Mouse (Mus musculus) layer of hippocampus, adult 18-20 months (tissue): ENCODE data around the gene Igsf8. TPM values are rescaled to one million over a fixed set of nuclear protein-coding genes. Genes with fewer than 3 reads are reported as not detected.

Source experiments
- DNase-seq, 2 experiments: peaks; one replicate each; pipeline ENCODE4 v3.0.0; 2022; ENCODE audit warnings: low spot score in 2 of 2
- total RNA-seq, 2 experiments: library from RNA; stranded (reverse); gene quantifications; 2 replicates each; pipeline ENCODE4 v1.2.3; 2021

The Igsf8 gene
- total RNA-seq, 2 experiments from 2014 or later = 262 to 286 TPM

DNA sequence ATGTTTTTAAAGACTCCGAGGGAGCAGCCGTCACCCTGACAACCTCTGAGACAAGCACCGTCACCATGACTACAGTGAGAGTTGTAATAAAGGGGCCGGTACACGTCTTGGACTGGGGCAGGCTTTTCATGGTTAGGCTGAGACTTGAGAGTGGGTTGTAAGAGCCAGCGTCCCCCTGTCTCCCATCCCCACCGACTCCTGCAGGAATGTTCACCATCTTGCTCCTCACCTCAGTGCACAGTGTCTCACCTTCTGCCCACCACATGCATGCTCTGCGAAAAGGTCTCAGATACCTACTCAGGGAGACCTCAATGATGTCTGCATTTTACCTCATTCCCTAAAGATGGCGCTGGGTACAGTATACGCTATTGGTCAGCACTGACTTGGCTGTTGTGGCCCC is 10.3 kb downstream of the Igsf8 start:
- DNase-seq = peak in 1 of 2 experiments; percentile 58

DNA sequence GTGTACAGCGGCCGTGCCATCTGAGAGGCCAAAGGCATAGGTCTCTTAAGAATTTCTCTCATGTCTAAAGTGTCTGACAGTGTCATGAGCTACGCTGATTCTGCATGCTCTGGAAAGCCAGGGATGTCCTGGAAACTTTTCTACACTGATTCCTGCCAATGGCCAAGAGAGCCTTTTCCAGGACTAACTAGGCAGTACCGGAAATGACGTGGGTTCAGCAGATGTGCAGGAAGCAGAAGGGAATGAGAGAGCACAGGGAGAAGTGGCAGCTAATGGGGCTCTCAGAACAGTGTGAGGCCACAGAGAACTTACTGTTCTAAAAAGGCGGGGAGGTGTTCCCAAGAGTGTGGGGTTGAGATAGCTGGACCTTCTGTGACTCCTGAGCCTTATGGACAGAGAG is 11.9 kb downstream of the Igsf8 start:
- no peak for DNase-seq

DNA sequence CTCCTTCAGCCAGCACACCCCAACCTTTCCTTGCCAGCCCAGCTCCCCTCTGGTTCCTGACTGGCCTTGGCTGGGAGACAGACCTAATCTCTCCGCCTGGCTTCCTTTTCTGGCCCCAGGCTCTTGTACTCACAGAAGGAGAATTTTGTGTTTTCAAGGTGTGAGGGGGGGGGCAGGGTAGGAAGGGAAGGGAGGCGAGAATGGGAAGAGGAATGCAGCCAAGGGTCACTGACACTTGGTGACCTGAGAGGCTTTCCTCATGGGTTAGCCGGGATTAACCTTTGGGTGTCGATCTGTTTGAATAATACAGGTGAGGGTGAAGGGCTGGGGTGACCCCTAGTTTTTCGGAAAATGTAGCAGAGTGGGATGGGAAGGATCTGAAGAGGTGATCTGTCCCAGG is 12.7 kb downstream of the Igsf8 start:
- DNase-seq = no peak

DNA sequence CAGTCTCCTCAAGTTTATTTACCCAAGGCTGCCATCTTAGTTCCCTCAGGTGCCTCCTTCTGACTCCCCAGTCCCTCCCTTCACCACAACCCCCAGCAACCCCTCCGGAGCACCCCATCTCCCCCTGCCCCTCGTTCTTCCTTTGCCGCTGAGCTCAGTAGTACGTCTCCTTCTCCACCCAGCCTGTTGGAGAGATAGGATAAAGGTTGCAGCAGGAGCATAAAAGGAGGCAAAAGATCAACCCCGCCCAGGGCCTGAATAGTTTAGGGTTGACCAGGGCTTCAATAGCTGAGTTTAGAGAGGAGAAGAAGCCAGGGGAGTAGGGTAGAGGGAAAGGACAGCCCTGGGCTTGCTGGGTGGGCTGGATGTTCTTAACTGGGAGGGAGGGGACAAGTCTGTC is 13.1 kb downstream of the Igsf8 start:
- DNase-seq = no peak

DNA sequence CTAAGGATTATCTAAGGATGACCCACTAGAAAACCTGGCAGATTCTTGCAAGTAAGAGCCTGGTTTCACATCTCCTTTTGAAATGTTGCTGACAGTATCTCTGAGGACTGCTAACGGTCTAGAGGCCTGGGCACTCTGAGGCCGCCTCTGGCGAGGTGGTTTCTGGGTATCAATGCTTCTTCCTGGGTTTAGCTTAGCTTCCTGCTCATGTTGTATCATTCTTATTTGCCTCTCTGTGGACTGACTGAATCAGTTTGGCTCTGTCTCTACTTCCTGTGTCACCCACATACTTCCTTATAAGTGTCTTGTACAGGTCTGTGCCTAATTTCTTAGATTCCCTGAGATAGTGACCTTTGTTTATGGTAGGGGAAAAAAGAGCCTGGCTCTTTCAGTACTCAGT is 15.7 kb downstream of the Igsf8 start:
- DNase-seq = no peak

DNA sequence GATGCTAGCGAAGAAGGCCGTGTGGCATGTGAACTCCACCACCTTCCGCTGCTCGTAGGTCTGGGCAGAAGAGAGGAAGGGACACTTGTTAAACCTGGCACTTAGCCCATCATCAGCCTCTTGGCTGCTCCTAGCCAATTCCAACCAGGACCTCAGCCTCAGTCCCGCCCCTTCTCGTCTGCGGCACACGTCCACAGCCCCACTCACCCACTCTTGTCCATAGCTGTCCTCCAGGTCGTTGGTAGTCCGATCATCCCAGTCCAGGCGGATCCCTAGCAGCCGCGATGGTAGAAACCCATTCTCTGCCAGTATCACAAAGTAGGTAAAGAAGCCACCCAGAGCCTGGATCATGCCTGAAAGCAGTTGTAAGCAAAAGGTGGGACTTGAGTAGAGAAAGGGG is 16.9 kb downstream of the Igsf8 start:
- no peak for DNase-seq

DNA sequence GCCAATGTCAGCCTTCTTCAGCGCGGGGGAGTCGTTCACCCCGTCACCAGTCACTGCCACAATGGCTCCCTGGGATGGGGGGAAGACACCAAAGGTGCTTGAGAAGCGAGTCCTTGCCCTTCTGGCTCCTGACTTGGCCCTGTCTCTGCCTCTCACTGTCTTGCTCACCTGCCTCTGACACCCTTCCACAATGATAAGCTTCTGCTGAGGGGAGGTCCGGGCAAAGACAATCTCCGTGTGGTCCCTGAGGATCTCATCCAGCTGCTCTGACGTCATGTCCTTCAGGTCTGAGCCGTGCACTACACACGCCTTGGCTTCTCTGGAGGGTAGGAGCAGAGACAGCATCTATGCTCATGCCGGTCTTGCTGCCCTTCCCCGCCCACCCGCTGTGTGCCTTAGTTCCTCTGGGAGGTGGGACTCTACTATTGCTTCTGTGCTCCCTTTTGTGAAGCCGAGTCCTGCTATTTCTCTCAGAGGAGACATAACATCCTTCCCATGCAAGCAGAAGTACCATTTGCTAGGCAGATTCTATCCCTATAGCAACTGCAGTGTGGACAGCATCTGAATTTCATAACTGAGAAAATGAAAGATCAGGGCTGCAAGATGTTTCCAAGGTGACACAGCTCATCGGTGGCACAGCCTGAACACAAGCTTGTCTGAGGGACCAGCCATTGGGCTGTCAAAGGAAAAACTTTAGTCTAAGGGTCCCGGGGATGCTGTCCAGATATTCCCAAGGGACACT is 18.5 kb downstream of the Igsf8 start:
- DNase-seq = no peak

DNA sequence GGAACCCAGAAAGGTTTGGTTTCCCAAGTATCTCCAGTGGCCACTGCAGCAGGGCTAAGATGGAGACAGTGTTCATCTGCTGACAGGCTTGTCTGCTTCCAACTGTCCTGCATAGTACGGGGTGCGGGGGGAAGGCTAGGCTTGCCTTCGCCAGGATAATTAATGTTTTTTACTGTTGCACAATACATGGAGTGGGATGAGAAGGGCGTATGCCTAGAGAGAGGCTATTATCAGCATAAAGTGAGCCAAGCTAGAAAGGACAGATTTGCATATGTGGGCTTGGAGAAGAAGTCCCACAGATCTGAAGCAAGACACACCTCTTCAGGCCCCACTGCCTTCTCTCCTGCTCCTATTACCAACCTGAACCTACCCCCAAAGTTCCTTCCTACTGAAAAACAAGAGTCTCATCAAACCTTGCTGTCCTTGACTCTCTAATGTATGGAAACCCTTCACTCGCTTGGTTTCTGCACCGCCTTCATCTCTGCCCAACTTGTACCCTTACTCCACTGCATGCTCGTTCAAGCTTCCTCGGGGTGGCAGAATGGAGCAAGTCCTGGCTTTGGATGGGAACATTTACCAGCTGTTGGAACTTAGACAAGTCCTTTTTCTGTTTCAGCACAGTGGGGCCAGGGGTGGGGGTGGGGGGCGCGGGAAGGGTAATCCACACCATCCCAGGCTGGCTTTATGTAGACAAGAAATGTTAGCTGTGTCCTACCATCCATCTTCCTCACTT is 20.2 kb downstream of the Igsf8 start:
- DNase-seq = peak in 1 of 2 experiments; percentile 63

DNA sequence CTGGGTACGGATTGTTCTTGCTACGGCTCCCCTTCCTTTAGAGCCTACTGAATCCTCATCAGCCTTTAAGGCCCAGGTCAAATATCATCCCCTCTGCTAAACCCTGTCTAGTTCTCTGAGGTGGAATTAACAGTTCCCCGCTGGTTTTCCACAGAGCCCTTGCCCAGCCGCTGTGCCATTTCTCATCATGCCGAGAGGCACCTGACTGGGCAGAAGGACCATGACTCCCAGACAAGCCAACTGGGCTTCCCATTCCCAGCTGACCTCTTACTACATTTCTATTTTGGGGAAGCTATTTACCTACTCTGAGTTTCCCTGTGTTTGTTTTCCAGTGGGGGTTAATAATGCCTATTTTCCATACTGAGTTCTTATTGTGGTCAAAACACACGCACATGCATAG is 21.6 kb downstream of the Igsf8 start:
- DNase-seq = no peak

DNA sequence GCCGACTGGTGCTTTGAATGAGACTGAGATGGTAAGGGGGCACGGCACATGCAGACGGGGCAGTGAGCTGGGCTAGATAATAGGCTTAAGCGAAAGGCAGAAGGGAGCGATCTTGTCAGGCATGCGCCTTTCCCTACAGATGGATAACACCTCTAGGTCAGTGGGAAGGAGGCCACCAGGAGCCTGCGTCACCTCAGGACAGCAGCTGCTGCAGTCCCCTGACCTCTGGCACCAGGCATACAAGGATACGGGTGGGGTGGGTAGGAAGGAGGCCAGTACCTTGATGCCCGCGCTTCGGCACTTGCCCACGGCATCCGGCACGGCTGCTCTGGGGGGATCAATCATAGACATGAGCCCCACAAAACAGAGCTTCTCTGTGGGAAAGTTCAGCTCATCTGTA is 22.8 kb downstream of the Igsf8 start:
- DNase-seq = no peak

DNA sequence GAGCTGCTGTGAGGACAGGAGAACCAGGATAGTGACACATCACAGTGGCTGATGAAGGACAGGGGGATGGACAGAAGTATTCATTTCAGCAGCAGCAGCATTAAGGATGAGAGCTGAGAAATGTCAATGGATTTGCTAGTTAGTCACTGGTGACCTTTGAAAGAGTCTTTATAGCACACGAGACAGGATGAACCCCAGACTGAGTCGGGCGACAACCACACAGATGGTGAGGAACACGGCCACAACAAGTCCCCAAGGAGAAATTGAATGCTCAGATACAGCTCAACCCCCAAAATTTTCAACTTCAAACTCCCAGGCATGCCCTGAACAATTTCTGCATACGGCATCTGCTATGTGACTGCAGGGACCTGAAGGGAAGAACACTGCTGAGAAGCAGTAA is 25.3 kb downstream of the Igsf8 start:
- DNase-seq = no peak

DNA sequence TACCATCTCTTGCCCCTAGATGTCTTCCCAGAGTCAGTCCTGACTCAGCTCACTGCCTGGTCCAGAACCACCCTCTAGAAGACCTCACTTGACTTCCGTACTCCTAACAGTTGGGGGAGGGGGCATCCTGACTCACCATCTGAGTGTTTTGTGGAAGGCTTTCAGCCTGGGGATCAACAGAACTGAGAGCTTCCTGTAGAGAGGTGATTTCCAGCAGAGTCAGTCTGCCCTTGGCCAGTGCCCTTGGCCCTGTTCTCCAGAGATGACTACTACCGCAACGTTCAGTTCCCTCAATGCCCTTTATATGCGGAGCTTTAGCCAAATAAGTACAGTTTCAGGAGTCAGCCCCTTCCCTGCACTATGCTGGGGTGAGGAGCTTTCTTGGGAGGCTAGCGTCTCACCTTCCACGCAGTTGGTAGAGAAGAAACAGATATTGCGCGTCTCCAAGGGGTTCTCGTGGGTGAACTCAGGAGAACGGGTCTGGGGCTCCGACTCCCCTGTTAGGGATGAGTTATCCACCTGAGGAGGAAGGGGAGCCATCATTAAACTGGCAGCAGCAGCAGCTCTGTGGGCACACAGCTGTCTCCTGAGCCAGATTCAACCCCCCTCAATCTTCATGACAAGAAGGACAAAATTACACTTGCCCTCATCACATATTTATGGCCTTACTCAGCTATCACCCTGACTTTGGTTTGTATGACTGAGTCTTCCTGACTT is 27.6 kb downstream of the Igsf8 start:
- DNase-seq = no peak

DNA sequence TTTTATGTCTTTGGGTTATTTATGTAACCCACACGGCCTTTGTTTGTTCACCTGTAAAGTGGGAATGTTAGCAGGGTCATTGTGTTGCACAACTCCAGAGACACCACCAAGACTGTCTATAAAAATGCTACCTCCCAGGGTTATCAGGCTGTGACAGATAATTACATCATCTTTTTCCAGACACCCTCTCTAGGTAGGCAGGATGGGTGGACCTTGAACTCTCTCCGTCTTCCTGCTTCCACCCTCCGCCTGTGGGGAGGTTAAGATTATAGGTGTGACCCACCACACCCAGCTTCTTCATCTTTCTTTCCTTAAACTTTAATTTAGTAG is 28.1 kb downstream of the Igsf8 start:
- no peak for DNase-seq

DNA sequence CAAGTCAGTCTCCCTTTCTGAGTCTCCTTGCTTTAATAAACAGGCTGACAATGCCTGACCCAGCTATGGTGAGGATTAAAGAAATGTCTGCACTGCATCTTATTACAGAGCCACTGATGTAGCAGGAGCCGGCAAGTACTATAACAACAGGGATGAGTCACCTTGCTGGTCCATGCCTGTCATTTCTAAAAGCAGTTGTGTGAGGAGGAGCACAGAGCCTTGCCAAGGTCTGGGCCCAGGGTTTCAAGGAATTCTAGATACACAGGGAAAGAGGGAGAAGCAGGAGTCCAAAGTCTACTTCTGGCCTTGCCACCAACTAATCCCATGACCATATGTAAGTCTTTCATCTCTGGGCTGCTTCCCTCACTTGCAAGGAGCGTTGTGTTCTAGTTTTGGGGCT is 31.4 kb downstream of the Igsf8 start:
- DNase-seq = no peak

DNA sequence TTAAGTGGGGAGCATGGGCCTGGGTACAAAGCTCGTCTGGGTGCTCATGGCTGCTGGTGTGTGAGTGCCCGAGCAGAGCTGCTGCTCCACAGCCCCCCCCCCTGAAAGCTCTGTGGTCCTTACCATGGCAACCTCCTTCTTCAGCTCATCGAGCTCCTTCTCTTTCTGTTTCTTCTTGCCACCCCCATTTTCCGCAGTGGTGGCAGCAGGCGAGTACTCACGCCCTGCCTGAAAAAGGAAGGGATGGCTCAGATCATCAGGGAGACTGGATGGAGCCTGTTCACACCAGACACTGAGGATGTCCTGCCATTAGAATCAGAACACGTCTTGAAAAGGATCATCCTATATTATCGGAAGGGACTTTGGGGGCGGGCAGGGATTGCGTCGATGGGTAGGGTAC is 32.0 kb downstream of the Igsf8 start:
- DNase-seq = no peak

DNA sequence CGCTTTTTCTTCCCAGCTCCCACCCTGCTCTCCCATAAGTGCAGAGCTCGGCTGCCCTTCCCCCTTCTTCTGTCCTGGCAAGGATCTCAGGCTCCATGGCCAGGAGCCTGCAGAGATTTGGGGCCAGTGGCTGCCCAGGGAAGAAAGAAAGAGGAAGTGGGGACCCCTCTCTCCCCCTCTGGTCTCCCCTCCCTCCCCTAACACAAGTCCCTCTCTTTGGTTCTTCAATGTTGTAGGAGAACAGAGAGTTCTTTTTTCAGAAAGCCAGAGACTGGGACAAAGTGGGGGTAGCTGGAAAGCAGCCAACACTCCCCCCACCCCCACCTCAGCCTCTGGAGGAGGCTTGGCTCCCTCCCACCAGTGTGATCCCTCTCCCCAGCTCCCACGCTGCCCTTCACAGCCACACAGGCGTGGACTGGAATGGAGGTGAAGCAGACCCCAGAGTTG is 34.3 kb downstream of the Igsf8 start:
- peak in 1 of 2 experiments; percentile 63 for DNase-seq

DNA sequence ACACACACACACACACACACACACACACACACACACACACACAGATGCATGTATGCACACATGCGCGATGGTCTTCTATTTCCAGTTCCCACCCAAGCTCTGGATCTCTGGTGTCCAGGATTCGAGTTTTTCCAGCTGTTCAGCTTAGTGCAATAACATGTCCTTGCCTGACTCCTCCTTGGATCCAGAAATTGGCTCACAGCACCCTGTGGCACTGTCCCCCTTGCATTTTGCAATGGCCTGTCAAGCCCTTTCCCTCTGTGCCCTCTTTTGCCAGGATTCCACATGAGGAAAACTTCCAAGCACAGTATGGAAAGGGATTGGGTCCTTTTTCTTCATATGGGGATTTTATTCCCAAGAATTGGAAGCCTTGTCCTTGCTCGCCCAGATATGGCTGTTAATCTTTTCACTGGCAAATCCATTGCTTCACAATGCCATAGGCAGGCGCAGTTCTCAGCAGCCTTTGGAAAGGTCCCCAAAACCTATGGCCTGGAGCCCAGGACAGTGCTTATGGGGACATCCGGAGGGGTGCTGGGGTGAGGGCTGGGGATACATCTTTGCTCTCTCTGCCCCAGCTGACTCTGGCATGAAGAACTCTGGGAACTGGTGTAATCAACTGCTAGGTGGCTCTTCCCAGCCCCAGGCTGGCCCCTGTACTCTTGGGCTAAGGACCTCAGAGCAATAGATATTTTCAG is 35.5 kb downstream of the Igsf8 start:
- no peak for DNase-seq

DNA sequence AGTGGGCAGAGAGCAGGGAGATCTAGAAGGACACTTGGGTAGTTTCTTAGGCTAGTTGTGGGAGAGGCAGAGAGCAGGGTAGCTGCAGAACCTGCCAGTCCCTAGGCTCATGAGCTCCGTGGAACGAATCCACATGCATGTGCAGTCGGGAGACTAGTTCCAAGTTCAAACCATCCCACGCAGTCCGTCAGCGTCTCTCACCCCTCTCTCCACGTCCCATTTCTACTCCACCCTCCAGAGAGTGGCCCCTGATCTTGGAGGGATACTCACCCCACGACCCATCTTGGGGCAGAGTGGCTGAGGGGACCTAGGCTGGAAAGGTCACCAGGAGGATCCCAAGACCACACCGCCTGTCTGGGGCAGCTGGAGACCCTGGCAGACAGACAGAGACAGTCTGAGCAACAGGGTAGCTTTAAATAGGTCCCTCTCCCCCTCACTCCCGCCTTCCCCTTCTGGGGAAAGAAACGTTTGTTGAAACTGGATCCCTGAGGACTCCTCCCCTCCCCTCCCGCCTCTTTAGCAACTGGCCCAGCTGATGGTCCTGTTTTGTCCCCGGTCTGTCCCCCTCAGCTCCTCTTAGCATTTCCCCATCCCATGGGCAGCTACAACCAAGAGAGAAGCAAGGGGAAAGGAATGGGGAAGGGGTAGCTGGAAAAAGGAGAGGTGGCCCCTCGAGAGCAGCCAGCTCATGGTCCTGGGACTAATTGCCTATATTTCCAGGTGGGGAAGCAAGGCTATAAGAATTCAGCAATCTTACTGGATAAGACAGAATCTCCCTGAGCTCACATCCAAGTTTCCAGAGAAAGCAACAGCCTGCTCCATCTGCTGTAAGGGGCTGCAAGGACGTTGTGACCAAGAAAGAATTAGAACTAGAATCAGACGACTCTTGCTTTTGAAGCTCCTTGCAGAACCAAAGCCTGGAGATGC is 36.4 kb downstream of the Igsf8 start, which contains the start of gene Atp1a2:
Gene Atp1a2, minus strand, starts transcription at position 454 of the 927 bp plus-strand sequence.
- peak in 1 of 2 experiments; percentile 74 for DNase-seq

DNA sequence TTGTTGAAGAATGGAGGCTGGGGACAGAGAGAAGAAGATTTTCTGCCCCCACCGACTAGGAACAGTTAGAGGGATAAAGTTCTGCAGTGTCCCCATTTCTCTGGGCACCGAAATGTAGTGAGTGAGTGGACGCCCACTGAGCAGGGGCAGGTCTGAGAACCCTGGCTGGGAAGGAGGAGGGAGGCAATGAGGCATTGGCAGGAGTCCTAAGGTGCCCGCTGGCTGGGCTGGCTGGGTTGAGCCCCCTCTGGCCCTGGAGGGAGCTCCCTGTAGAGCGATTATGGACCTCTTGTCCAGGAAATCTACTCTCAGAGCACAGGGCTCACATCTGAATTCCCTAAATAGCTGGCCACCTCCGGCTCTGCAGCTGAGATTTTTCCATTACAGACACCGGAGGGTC is 38.1 kb downstream of the Igsf8 start:
- no peak for DNase-seq

DNA sequence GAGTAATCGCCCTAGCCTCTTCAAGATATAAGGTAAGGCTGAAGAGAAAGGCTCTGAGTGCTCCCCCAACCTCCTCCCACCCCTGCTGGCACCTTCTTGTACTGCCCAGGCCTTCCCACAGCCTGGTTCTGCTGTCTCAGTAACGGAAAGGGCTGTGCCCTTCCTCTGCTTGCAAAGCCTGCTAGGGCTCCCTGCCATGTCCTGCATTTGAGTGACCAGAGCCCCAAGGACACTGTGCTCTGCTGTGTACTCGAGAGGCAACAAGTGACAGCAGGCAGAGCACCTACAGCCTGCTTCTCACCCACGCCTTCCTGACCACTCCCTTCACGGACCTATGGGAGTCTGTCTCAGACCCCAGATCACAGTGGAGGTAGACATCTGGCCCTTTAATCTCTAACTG is 38.8 kb downstream of the Igsf8 start:
- DNase-seq = no peak

DNA sequence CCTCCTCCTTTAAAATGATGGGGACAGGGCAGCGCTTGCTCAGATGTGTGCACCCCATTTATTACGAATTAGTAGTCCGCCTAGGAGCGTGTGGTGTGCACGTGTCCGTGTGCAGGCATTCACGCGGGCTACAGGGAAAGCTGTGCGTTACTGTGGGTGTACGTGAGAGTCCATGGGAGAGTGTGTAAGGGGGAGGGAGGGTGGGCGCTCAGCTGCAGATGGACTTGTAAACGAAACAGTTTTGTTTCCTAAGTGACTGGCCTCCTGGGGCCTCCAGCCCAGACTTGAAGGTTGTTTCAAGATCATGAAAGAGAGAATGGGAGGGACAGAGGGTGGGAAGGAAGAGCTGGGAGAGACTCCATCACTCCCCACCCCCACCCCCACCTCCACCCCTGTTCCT is 39.7 kb downstream of the Igsf8 start:
- no peak for DNase-seq
